Mouse (Mus musculus): ENCODE results near the gene Hdgf. TPM values are rescaled to one million over a fixed set of nuclear protein-coding genes. Genes with fewer than 3 reads are reported as not detected.

Gene Hdgf
- total RNA-seq, 1 experiment from 2014 or later: 635 TPM

DNA sequence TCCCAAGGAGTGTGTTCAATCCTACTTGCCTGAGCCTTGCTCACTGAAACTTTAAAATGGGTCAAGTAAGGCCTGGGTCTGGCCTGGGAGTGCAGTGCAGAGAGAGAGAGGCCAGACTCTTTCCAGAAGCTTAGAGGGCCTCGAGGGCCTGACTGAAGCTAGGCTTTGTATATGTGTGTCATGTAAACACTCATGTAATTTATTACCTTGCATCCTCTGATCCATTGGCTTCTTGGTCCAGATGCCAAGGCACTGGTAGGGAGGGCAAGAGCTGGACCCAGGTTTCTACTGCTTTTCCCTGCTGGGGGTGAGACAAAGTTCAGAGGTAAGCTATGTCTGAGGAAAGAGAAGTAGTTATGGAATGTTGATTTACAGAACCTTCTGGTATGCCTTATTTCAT is 1.8 kb downstream of the Hdgf start:
- ATAC-seq (replicated peaks; ENCODE audit: low read depth, poor library complexity, severe bottlenecking): no peak

GRCm38 (mm10) chr3:87909381-87909780 is 3.3 kb downstream of the Hdgf start:
- no peak for ATAC-seq (replicated peaks; ENCODE audit: low read depth, poor library complexity, severe bottlenecking)

DNA sequence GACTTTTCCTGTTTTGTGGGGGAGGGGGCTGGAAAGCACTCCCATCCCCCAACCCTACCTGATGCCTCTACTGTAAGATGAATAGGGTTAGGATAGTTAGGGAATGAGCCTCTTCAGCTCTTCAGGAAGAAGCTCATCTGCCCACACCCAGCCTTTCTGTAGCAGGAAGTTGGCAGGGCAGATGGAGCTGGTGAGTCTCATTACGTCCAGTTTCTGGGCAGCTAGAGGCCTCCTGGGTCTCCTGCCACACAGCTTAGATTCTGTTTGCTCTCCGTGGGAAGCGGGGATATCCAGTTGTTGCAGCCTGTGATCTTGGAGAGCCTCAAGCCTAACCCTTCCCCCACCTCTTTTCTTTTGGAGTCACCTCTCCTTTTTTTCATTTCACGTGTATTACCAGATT is 3.8 kb downstream of the Hdgf start:
- no peak for ATAC-seq (replicated peaks; ENCODE audit: low read depth, poor library complexity, severe bottlenecking)

- ATAC-seq (replicated peaks; ENCODE audit: low read depth, poor library complexity, severe bottlenecking): peak; percentile 20; the same call in 1 of the 2 replicates
Measured at GRCm38 (mm10) chr3:87910573-87911141, 4.5 kb downstream of the Hdgf start.

- no peak for ATAC-seq (replicated peaks; ENCODE audit: low read depth, poor library complexity, severe bottlenecking)
Measured at GRCm38 (mm10) chr3:87913491-87913890, 7.4 kb downstream of the Hdgf start.

- ATAC-seq (replicated peaks; ENCODE audit: low read depth, poor library complexity, severe bottlenecking): no peak
Measured at GRCm38 (mm10) chr3:87913891-87914290, 7.8 kb downstream of the Hdgf start.

DNA sequence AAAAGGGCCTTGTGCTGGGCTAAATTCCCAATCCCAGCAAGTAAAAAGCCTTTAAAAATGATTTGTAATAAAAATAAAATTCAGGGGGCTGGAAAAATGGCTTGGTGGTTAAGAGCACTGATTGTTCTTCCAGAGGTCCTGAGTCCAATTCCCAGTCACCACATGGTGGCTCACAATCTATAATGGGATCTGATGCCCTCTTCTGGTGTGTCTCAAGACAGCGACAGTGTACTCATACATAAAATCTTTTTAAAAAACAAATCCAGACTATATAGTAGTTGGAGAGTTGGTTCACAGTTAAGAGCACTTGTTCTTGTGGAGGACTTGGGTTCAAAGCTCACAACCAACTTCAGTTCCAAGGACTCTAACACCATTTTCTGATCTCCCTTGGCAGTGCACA is 10.9 kb downstream of the Hdgf start:
- no peak for ATAC-seq (replicated peaks; ENCODE audit: low read depth, poor library complexity, severe bottlenecking)

- no peak for ATAC-seq (replicated peaks; ENCODE audit: low read depth, poor library complexity, severe bottlenecking)
Measured at GRCm38 (mm10) chr3:87918551-87918950, 12.4 kb downstream of the Hdgf start.

DNA sequence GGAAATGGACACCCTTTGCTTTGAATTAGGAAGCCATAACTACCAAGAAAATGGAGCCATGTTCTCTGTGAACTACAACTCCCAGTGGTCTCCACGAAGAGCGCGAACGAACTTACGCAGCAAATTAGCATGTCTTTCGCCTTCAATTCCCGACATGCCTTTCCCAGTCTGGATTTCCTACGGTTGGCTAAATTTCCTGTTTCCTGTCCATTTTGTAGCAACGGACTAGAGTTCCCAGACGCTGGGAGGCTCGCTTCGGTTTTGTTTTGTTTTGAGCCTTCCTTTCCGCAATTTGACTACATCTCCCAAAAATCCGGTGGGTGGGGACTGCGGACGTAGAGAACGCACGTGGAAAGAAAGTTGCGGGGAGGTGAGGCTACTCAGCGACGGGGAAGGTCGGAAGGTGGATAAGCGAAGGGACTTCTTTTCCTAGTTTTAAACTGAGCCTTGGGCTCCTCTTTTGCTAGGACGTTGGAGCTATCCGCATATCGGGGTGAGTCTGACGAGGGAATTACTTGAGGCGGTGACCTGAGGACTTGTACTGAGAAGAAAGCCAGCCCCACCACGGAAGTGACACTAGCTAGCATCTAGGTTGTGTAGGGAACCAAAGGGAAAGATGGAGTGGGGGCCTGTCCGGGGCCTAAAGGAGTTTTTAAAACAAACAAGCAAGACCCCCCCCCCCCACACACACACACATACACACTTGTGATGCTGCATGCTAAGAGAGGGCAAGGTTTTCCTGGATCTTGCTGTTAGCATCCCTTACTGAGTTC is 13.4 kb downstream of the Hdgf start, which contains the start of gene Mrpl24:
Gene Mrpl24 (plus strand): TSS at position 171 of the 773 bp plus-strand sequence.
- ATAC-seq (replicated peaks; ENCODE audit: low read depth, poor library complexity, severe bottlenecking): peak; percentile 90

DNA sequence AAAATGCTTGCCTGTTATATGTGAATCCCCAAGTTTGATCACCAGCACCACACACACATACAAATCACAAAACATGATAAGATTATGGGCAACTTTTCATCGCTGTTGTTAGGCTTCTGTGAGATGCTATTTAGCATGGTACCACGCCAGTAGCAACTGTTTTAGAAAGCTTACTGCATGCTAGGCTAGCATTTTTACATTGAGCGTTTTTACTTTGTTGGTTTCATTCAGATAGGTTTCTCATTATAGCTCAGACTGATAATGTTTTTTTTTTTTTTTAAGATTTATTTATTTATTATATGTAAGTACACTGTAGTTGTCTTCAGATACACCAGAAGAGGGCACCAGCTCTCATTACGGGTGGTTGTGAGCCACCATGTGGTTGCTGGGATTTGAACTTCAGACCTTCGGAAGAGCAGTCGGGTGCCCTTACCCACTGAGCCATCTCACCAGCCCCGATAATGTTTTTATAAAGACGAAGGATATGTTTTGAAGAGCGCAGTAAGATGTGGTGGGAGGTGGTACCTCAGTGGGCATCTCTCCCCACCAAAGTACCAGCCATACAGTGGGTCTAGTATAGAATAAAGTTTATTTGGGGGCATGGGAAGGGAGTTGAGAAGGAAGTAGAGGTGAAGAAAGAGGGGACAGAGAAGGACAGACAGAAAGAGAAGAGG is 14.3 kb downstream of the Hdgf start:
- no peak for ATAC-seq (replicated peaks; ENCODE audit: low read depth, poor library complexity, severe bottlenecking)

DNA sequence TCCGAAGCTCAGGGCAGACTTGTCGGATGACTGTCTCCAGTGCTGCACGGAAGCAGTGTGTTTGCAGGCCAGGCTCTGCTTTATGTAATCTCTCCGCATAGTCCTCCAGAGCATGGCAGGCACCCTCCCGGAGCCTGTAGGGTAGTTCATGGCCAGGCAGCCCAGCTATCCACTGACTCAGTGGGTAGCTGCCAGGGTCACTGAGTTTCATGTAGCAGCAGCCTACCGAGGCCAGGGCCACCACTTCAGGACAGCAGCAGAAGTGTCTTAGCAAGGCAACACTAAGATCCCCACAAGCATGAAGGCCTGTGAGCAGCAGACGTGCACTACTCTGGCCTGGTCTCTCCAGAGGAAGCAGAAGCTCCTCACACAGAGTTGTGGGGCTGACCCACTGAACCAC is 18.9 kb downstream of the Hdgf start:
- no peak for ATAC-seq (replicated peaks; ENCODE audit: low read depth, poor library complexity, severe bottlenecking)

DNA sequence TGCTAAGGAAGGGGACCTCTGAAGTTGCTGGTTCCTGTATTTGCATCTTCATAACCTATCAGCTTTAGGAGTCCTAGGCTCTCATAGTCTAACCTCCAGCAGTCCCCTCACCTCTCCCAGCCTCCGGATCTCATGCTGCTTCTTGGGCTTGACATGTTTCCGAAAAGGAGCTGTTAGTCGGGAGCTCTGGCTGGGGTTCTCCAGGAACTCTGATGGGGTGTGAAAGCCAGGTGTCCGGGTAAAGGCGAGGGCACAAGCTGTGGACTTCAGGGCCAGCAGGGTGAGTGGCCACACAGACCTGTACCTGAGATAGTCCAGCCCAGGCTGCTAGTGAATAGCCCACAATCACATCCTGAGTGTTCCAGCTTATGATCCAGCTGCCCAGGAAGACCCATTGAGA is 21.3 kb downstream of the Hdgf start:
- ATAC-seq (replicated peaks; ENCODE audit: low read depth, poor library complexity, severe bottlenecking): no peak

- ATAC-seq (replicated peaks; ENCODE audit: low read depth, poor library complexity, severe bottlenecking): peak; percentile 28
Measured at GRCm38 (mm10) chr3:87929341-87930077, 23.4 kb downstream of the Hdgf start.

DNA sequence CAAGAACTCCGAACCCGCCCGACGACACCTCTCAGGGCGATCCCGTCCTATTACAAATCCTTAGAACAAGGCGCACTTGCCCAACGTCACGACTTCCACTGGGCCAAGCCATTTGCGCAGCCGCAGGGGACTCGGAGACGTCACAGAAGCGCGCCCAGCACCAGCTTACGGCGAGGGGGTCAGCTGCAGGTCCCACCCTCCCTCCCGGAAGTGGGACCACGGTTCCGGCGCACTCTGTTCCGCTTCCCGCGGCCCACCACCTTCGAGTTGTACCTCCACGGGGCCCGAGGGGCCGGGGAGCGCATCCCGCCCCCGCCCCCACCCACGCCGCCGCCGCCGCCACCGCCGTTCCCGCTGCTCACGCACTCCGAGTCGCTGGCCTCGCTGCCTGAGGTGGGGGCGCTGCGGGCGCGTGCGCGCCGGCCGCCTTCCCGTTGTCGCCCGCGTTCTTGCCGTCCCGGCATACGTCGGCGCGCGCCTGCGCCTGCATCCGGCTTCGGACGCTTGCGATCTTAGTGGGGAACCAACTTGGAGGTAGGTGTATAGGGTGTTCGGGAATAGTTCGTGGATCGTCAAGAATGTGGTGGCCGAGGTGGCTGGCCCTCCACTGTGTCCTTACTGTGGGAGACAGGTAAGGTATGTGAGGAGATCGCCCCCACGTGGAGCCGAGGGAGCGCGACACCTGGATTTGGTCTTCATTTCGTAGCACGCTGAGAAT is 24.1 kb downstream of the Hdgf start, which contains the start of the genes Isg20l2 and Rrnad1:
Gene Isg20l2 (plus strand): TSS at position 237 of the 718 bp plus-strand sequence.
Gene Rrnad1 (minus strand): TSS at position 640 of the 718 bp plus-strand sequence.
- ATAC-seq (replicated peaks; ENCODE audit: low read depth, poor library complexity, severe bottlenecking): peak; percentile 96

DNA sequence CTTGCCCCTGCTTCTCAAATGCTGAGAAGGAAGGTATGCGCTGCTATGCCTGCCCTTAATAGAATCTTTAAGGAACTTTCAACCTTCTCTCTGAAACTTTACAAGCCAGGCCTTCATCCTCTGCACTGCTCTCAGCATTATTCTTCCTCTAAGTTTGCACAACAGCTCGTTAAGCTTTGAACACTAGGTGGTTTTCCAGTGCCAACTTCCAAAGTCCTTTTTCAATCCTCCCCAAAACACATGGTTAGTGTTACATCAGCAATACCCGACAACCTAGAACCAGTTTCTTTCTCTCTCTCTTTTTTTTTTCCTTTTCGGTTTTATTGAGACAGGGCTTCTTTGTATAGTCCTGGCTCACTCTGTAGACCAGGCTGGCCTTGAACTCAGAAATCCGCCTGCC is 27.9 kb downstream of the Hdgf start:
- no peak for ATAC-seq (replicated peaks; ENCODE audit: low read depth, poor library complexity, severe bottlenecking)

- ATAC-seq (replicated peaks; ENCODE audit: low read depth, poor library complexity, severe bottlenecking): no peak
Measured at GRCm38 (mm10) chr3:87934501-87934900, 28.4 kb downstream of the Hdgf start.

DNA sequence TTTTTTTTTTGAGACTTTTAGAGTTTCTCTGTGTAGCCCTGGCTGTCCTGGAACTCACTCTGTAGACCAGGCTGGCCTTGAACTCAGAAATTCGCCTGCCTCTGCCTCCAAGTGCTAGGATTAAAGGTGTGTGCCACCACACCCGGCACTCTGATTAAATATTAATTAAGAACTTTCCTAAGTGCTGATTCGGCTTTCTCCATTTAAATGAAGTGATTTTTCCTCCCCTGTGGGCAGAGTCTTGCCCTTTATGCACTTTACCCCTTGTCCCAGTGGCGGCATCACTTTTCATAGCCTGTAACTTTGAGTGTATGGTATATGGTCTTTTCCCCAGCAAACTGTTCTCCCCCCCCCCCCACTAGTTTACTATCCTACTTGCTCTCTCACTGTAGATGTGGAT is 29.1 kb downstream of the Hdgf start:
- no peak for ATAC-seq (replicated peaks; ENCODE audit: low read depth, poor library complexity, severe bottlenecking)

DNA sequence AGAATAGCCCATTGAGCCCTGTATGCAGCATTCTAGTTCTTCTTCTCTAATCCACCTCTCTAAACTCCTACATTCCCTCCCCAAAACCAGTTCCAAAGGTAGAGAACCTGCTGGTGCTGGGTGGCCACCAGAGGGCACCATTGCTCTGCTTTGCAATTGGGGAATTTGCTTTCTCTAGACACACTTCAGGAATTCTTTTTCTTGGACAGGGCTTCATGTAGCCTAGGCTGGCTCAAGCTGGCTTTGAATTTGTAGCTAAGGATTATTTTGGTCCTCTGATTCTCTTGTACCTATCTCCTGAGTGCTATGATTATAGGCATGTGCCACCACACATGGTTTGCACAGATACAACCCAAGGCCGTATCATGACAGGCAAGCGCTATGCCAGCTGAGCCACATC is 29.7 kb downstream of the Hdgf start:
- peak; percentile 78 for ATAC-seq (replicated peaks; ENCODE audit: low read depth, poor library complexity, severe bottlenecking)

- no peak for ATAC-seq (replicated peaks; ENCODE audit: low read depth, poor library complexity, severe bottlenecking)
Measured at GRCm38 (mm10) chr3:87940611-87941010, 34.5 kb downstream of the Hdgf start.

DNA sequence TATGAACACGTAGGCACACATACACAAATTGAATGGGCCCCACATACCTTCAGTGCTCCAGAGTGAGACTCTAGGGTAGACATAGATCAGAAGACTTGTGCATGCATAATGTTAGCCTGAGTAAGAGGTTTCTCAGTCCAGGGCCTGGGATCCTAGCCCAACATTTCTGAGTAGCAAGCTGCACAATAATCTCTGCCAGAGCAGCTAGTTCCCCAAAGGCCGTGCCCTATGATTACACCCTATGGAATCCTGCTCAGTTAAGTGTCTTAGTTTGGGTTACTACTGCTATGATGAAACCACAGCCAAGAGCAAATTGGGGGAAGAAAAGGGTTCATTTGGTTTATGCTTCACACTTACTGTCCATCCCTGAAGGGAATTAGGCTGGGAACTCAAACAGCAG is 36.4 kb downstream of the Hdgf start:
- ATAC-seq (replicated peaks; ENCODE audit: low read depth, poor library complexity, severe bottlenecking): no peak

All from common myeloid progenitor, adult 5-6 weeks (primary cell).